Mouse (Mus musculus): ENCODE measurements around the gene Fscn2.

DNA sequence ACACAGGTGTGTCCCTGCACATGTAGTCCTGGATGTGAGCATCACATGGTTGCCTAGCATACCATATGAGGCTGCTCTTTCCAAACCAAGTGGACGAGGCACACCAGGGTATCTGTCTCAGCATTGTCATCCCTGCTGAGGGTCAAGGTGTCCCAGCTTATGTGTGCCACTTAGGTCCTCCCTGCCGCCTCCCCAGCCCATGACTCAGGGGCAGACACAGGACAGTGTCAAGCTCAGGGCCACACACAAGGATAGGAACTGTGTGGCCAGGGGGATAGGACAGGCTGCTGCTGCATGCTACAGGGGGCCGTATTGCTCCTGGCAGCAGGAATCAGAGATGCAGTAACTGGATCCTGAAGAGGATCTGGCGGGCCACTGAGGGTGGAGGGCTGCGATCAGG, 579 bp upstream of the Fscn2 start:
- TF ChIP-seq EP300 (IDR thresholded peaks at IDR 0.05; ENCODE audit: insufficient read depth, low read depth, low read length), result no peak
- no peak for TF ChIP-seq CTCF (IDR thresholded peaks at IDR 0.05; ENCODE audit: low read depth, low read length)
